Mouse (Mus musculus) MEL (cell line): ENCODE results near the gene Klf6. TPM values are rescaled to one million over a fixed set of nuclear protein-coding genes. Genes with fewer than 3 reads are reported as not detected.

Experiments used
- DNase-seq: peaks from one replicate; pipeline ENCODE4 v3.0.0; 2011; ENCODE audit warnings: low read depth, low spot score
- H3K27ac ChIP-seq: 2 replicates; pipeline ENCODE4 v1.5.1; 2012; ENCODE audit warnings: low read depth, mild to moderate bottlenecking, control low read depth, low read length, moderate library complexity; ENCODE audit not compliant: control insufficient read depth
- H3K27me3 ChIP-seq, 2 experiments: fragments of 150-350 bp in 1 of 2; sonication (generic) in 1 of 2; 2 replicates each; pipeline ENCODE4 v1.6.1; 2012; ENCODE audit warnings: low read length in 2 of 2, mild to moderate bottlenecking in 2 of 2, improper control_type of control experiment in 1 of 2, moderate library complexity in 1 of 2; ENCODE audit not compliant: insufficient read depth in 2 of 2, control insufficient read depth in 1 of 2
- H3K36me3 ChIP-seq, 2 experiments: 2 replicates each; pipeline ENCODE4 v1.6.1; 2012 to 2014; ENCODE audit warnings: low read length in 2 of 2, improper control_type of control experiment in 1 of 2, inconsistent platforms in 1 of 2, mild to moderate bottlenecking in 1 of 2; ENCODE audit not compliant: insufficient read depth in 2 of 2, control insufficient read depth in 1 of 2
- H3K4me1 ChIP-seq, 2 experiments: fragments of 150-350 bp in 1 of 2; sonication (generic) in 1 of 2; 2 replicates each; pipeline ENCODE4 v1.6.1; 2012; ENCODE audit warnings: low read length in 2 of 2, improper control_type of control experiment in 1 of 2, mild to moderate bottlenecking in 1 of 2; ENCODE audit not compliant: insufficient read depth in 2 of 2, control insufficient read depth in 1 of 2
- H3K4me3 ChIP-seq, 2 experiments: fragments of 150-350 bp in 1 of 2; sonication (generic) in 1 of 2; 2 replicates each; pipeline ENCODE4 v1.5.1; 2012; ENCODE audit warnings: low read depth in 2 of 2, low read length in 2 of 2, mild to moderate bottlenecking in 2 of 2, moderate library complexity in 2 of 2, control low read depth in 1 of 2, improper control_type of control experiment in 1 of 2; ENCODE audit not compliant: control insufficient read depth in 1 of 2, insufficient read depth in 1 of 2
- H3K79me2 ChIP-seq: 2 replicates; pipeline ENCODE4 v1.6.1; 2012; ENCODE audit warnings: mild to moderate bottlenecking, low read length, moderate library complexity; ENCODE audit not compliant: control insufficient read depth, poor library complexity, insufficient read depth
- H3K9ac ChIP-seq: 2 replicates; pipeline ENCODE4 v1.6.1; 2012; ENCODE audit warnings: low read depth, mild to moderate bottlenecking, control low read depth, low read length, moderate library complexity; ENCODE audit not compliant: control insufficient read depth, poor library complexity, severe bottlenecking
- H3K9me3 ChIP-seq: fragments of 150-350 bp; sonication (generic); replicated peaks from 2 replicates; pipeline ENCODE4 v1.6.1; 2012; ENCODE audit warnings: mild to moderate bottlenecking, low read length, improper control_type of control experiment, moderate library complexity; ENCODE audit not compliant: insufficient read depth
- BHLHE40 ChIP-seq: IDR thresholded peaks from 2 replicates; pipeline ENCODE4 v1.6.1; 2012; ENCODE audit warnings: low read depth, mild to moderate bottlenecking, inconsistent platforms, low read length, improper control_type of control experiment, borderline replicate concordance
- CHD1 ChIP-seq: IDR thresholded peaks from 2 replicates; pipeline ENCODE4 v1.6.1; 2012; ENCODE audit warnings: low read depth, mild to moderate bottlenecking, inconsistent platforms, low read length, improper control_type of control experiment
- ELF1 ChIP-seq: IDR thresholded peaks from 2 replicates; pipeline ENCODE4 v1.6.1; 2014; ENCODE audit warnings: low read depth, mild to moderate bottlenecking, inconsistent platforms, low read length, improper control_type of control experiment, moderate library complexity
- EP300 ChIP-seq, 2 experiments: IDR thresholded peaks; 2 replicates each; pipeline ENCODE4 v1.6.1; 2011; ENCODE audit warnings: improper control_type of control experiment in 2 of 2, low read length in 2 of 2, low read depth in 1 of 2, mild to moderate bottlenecking in 1 of 2
- GATA1 ChIP-seq: IDR thresholded peaks from 2 replicates; pipeline ENCODE4 v1.6.1; 2011; ENCODE audit warnings: low read depth, low read length, improper control_type of control experiment
- HCFC1 ChIP-seq: IDR thresholded peaks from 2 replicates; pipeline ENCODE4 v1.6.1; 2012; ENCODE audit warnings: low read depth, mild to moderate bottlenecking, inconsistent platforms, low read length, improper control_type of control experiment, moderate library complexity
- JUND ChIP-seq: IDR thresholded peaks from 2 replicates; pipeline ENCODE4 v1.6.1; 2011; ENCODE audit warnings: low read depth, mild to moderate bottlenecking, improper control_type of control experiment, low read length
- KAT2A ChIP-seq: conservative IDR thresholded peaks from 2 replicates; pipeline ENCODE4 v1.6.1; 2012; ENCODE audit warnings: low read depth, low read length, improper control_type of control experiment, inconsistent platforms
- MAX ChIP-seq: IDR thresholded peaks from 2 replicates; pipeline ENCODE4 v1.6.1; 2011; ENCODE audit warnings: low read length, improper control_type of control experiment
- MEF2A ChIP-seq: IDR thresholded peaks from 2 replicates; pipeline ENCODE4 v1.6.1; 2014; ENCODE audit warnings: low read depth, mild to moderate bottlenecking, inconsistent platforms, low read length, improper control_type of control experiment; ENCODE audit not compliant: poor library complexity, insufficient replicate concordance, severe bottlenecking; ENCODE audit errors: extremely low read depth
- MYC ChIP-seq: IDR thresholded peaks from 2 replicates; pipeline ENCODE4 v1.6.1; 2011; ENCODE audit warnings: low read depth, mild to moderate bottlenecking, low read length, improper control_type of control experiment, moderate library complexity
- NELFE ChIP-seq: IDR thresholded peaks from 2 replicates; pipeline ENCODE4 v1.6.1; 2011; ENCODE audit warnings: low read depth, low read length, improper control_type of control experiment
- POLR2AphosphoS2 ChIP-seq: IDR thresholded peaks from 2 replicates; pipeline ENCODE4 v1.6.1; 2011; ENCODE audit warnings: low read length, improper control_type of control experiment
- POLR2AphosphoS5 ChIP-seq: IDR thresholded peaks from 2 replicates; pipeline ENCODE4 v1.6.1; 2012; ENCODE audit warnings: low read depth, borderline replicate concordance, mild to moderate bottlenecking, inconsistent platforms, low read length, moderate library complexity, mixed read lengths
- RAD21 ChIP-seq: IDR thresholded peaks from 2 replicates; pipeline ENCODE4 v1.6.1; 2011; ENCODE audit warnings: mild to moderate bottlenecking, low read depth, low read length, improper control_type of control experiment
- RCOR1 ChIP-seq: IDR thresholded peaks from 2 replicates; pipeline ENCODE4 v1.6.1; 2012; ENCODE audit warnings: low read depth, mild to moderate bottlenecking, inconsistent platforms, low read length, improper control_type of control experiment
- SMC3 ChIP-seq: IDR thresholded peaks from 2 replicates; pipeline ENCODE4 v1.6.1; 2011; ENCODE audit warnings: low read depth, low read length, improper control_type of control experiment
- TAL1 ChIP-seq: IDR thresholded peaks from 2 replicates; pipeline ENCODE4 v1.6.1; 2012; ENCODE audit warnings: mild to moderate bottlenecking, inconsistent platforms, low read length, moderate library complexity, mixed read lengths
- TBP ChIP-seq: IDR thresholded peaks from 2 replicates; pipeline ENCODE4 v1.8.0; 2011; ENCODE audit warnings: low read depth, low read length, improper control_type of control experiment
- TCF12 ChIP-seq: IDR thresholded peaks from 2 replicates; pipeline ENCODE4 v1.6.1; 2014; ENCODE audit warnings: low read depth, mild to moderate bottlenecking, inconsistent platforms, low read length, improper control_type of control experiment, moderate library complexity
- UBTF ChIP-seq: IDR thresholded peaks from 2 replicates; pipeline ENCODE4 v1.6.1; 2012; ENCODE audit warnings: low read depth, mild to moderate bottlenecking, inconsistent platforms, low read length, improper control_type of control experiment, moderate library complexity, borderline replicate concordance; ENCODE audit not compliant: insufficient read depth
- USF1 ChIP-seq: IDR thresholded peaks from 2 replicates; pipeline ENCODE4 v1.6.1; 2014; ENCODE audit warnings: low read depth, mild to moderate bottlenecking, inconsistent platforms, low read length, improper control_type of control experiment, moderate library complexity
- USF2 ChIP-seq, 2 experiments: IDR thresholded peaks; 2 replicates each; pipeline ENCODE4 v1.6.1; 2011 to 2012; ENCODE audit warnings: improper control_type of control experiment in 2 of 2, low read length in 2 of 2, borderline replicate concordance in 1 of 2, inconsistent platforms in 1 of 2, low read depth in 1 of 2, mild to moderate bottlenecking in 1 of 2; ENCODE audit not compliant: insufficient read depth in 1 of 2
- ZC3H11A ChIP-seq: IDR thresholded peaks from 2 replicates; pipeline ENCODE4 v1.6.1; 2012; ENCODE audit warnings: low read depth, mild to moderate bottlenecking, inconsistent platforms, low read length, improper control_type of control experiment
- ZKSCAN1 ChIP-seq: IDR thresholded peaks from 2 replicates; pipeline ENCODE4 v1.6.1; 2012; ENCODE audit warnings: low read depth, mild to moderate bottlenecking, inconsistent platforms, low read length, improper control_type of control experiment, moderate library complexity
- ZMIZ1 ChIP-seq: IDR thresholded peaks from 2 replicates; pipeline ENCODE4 v1.6.1; 2012; ENCODE audit warnings: low read depth, mild to moderate bottlenecking, inconsistent platforms, low read length, improper control_type of control experiment, moderate library complexity
- polyA plus RNA-seq, 2 experiments: library from polyadenylated mRNA; stranded (reverse) in 1 of 2; unstranded in 1 of 2; fragments of >175 nt in 1 of 2; fragments of >200 nt in 1 of 2; gene quantifications; 2 replicates each; pipeline versions ENCODE4 v1.2.1 to v1.2.4; 2012; ENCODE audit warnings: low replicate concordance in 2 of 2, low read depth in 1 of 2; ENCODE audit not compliant: insufficient read length in 2 of 2, insufficient read depth in 1 of 2, missing spikeins in 1 of 2
- total RNA-seq: library from RNA; depleted of rRNA; stranded (reverse); fragments of 300-350 nt; gene quantifications from 2 replicates; pipeline ENCODE4 v1.2.3, GENCODE M21; 2012

The Klf6 gene
- total and polyA plus RNA-seq, 3 experiments, result 2.0 to 4.6 TPM; not detected in 1

- Histone ChIP-seq H3K27me3 (no peaks in the 10 kb centered on the region), H3K27ac (no peak overlapping the region), H3K4me3 (no peak overlapping the region), H3K9me3 (no peaks in the 10 kb centered on the region), H3K36me3 (no peaks in the 10 kb centered on the region; a peak in 2 of 4 replicates), H3K79me2 (no peaks in the 10 kb centered on the region), H3K9ac (no peak overlapping the region), H3K4me1 (no peaks in the 10 kb centered on the region)
- DNase-seq, result no peak
- no peak for TF ChIP-seq ZMIZ1
- TF ChIP-seq POLR2AphosphoS5, result no peak
- no peak for TF ChIP-seq POLR2AphosphoS2
- no peak for TF ChIP-seq TCF12
- TF ChIP-seq JUND, result no peak
Observed at GRCm38 (mm10) chr13:5871414-5871813, 10.1 kb downstream of the Klf6 start.

GRCm38 (mm10) chr13:5873681-5874080 lies 12.4 kb downstream of the Klf6 start:
- Histone ChIP-seq H3K4me1 (no peaks in the 10 kb centered on the region), H3K9me3 (no peaks in the 10 kb centered on the region), H3K9ac (no peak overlapping the region), H3K27ac (no peak overlapping the region), H3K27me3 (no peaks in the 10 kb centered on the region), H3K4me3 (no peak overlapping the region), H3K79me2 (no peaks in the 10 kb centered on the region), H3K36me3 (no peaks in the 10 kb centered on the region; a peak in 1 of 4 replicates)
- TF ChIP-seq MYC (no peak), MEF2A (no peak), SMC3 (no peak), UBTF (no peak), RCOR1 (no peak), NELFE (no peak), ZC3H11A (no peak), USF1 (no peak)
- no peak for DNase-seq

- H3K9ac ChIP-seq, result no peak overlapping the region
- no peak for DNase-seq
- H3K27ac ChIP-seq, result no peak overlapping the region
- H3K4me1 ChIP-seq, result no peaks in the 10 kb centered on the region
- H3K9me3 ChIP-seq, result no peaks in the 10 kb centered on the region
- peaks cover 0 to 1% of the 10 kb centered on the region in 2 experiments; a peak in 2 of 4 replicates for H3K27me3 ChIP-seq
- no peak overlapping the region for H3K4me3 ChIP-seq
- no peaks in the 10 kb centered on the region for H3K36me3 ChIP-seq
- no peaks in the 10 kb centered on the region for H3K79me2 ChIP-seq
- TF ChIP-seq SMC3 (no peak), CHD1 (no peak), RAD21 (no peak), POLR2AphosphoS2 (no peak), HCFC1 (no peak), RCOR1 (no peak), ELF1 (no peak), UBTF (no peak), ZMIZ1 (no peak), BHLHE40 (no peak), TBP (no peak), ZKSCAN1 (no peak), GATA1 (no peak), USF2 (IDR thresholded peaks at IDR 0.05; ENCODE audit: borderline replicate concordance in 1 of 2, insufficient read depth in 1 of 2, low read depth in 1 of 2, low read length in 2 of 2) (no peak), MAX (no peak), TAL1 (no peak), KAT2A (no peak), EP300 (IDR thresholded peaks at IDR 0.05; ENCODE audit: low read depth in 1 of 2, low read length in 2 of 2) (no peak), USF1 (no peak)
Observed at GRCm38 (mm10) chr13:5875478-5875877, 14.2 kb downstream of the Klf6 start.
